Mouse (Mus musculus) stomach, postnatal 0 days (tissue): ENCODE measurements at regions not wholly inside any gene's neighbourhood (a gene's known extent, or its start where the extent isn't known, plus 50 kb on each side); places are given as distances from the start of the nearest gene placed in this dataset.

Source experiments
- ATAC-seq: fragments of 200-750 bp; cut with Nextera tagmentation; 2 replicates; pipeline ENCODE4 v1.8.0; 2017; ENCODE audit not compliant: low FRiP score, low TSS enrichment
- DNase-seq: peaks from one replicate; pipeline ENCODE4 v3.0.0-alpha.2; 2016; ENCODE audit warnings: low spot score
- H3K27ac ChIP-seq: fragments of 300-500 bp; sonication (generic); replicated peaks from 2 replicates; pipeline ENCODE4 v1.5.1; 2014; ENCODE audit warnings: mild to moderate bottlenecking, control low read depth
- H3K27me3 ChIP-seq: fragments of 300-500 bp; sonication (generic); 2 replicates; pipeline ENCODE4 v1.6.1; 2014; ENCODE audit warnings: low read length; ENCODE audit not compliant: control insufficient read depth, insufficient read depth
- H3K36me3 ChIP-seq: fragments of 300-500 bp; sonication (generic); 2 replicates; pipeline ENCODE4 v1.6.1; 2014; ENCODE audit warnings: low read length, mixed read lengths; ENCODE audit not compliant: control insufficient read depth, insufficient read depth
- H3K4me1 ChIP-seq: fragments of 300-500 bp; sonication (generic); replicated peaks from 2 replicates; pipeline ENCODE4 v1.6.1; 2014; ENCODE audit warnings: antibody characterized with exemption; ENCODE audit not compliant: control insufficient read depth, insufficient read depth
- H3K4me2 ChIP-seq: fragments of 300-500 bp; sonication (generic); replicated peaks from 2 replicates; pipeline ENCODE4 v1.6.1; 2014; ENCODE audit warnings: low read depth, mild to moderate bottlenecking, control low read depth, moderate library complexity
- H3K4me3 ChIP-seq: fragments of 300-500 bp; sonication (generic); 2 replicates; pipeline ENCODE4 v1.5.1; 2014; ENCODE audit warnings: low read depth, low read length, control low read depth
- H3K9ac ChIP-seq: fragments of 300-500 bp; sonication (generic); 2 replicates; pipeline ENCODE4 v1.6.1; 2014; ENCODE audit warnings: mild to moderate bottlenecking, low read length, control low read depth, mixed read lengths
- H3K9me3 ChIP-seq: fragments of 300-500 bp; sonication (generic); 2 replicates; pipeline ENCODE4 v1.6.1; 2016; ENCODE audit warnings: low read length; ENCODE audit not compliant: control insufficient read depth
- CTCF ChIP-seq: IDR thresholded peaks from 2 replicates; pipeline ENCODE4 v1.5.1; 2016; ENCODE audit warnings: antibody characterized with exemption, low read depth, mild to moderate bottlenecking, moderate library complexity
- EP300 ChIP-seq: optimal IDR thresholded peaks from 2 replicates; pipeline ENCODE3; 2016; ENCODE audit warnings: antibody characterized with exemption
- WGBS: fragments of 180-500 bp; shearing (Covaris S2); extraction: QIAGEN DNeasy Blood & Tissue Kit; methylation state at CpG from one replicate; pipeline ENCODE4 v1.1.7; 2014; 5-methylcytosine and 5-hydroxymethylcytosine counted together

- Histone ChIP-seq H3K4me2 (no peak overlapping the region), H3K4me3 (no peak overlapping the region), H3K36me3 (no peaks in the 10 kb centered on the region), H3K27me3 (no peaks in the 10 kb centered on the region), H3K9ac (no peak overlapping the region), H3K9me3 (no peaks in the 10 kb centered on the region), H3K4me1 (no peaks in the 10 kb centered on the region), H3K27ac (no peak overlapping the region)
- TF ChIP-seq EP300 (no peak), CTCF (no peak)
- WGBS = 8% methylated on average over 1 of the region's 1 CpGs
- DNase-seq = no peak
- no peak for ATAC-seq
Measured at GRCm38 (mm10) chr5:64452668-64453334, 296.7 kb downstream of the Tbc1d1 start.

GRCm38 (mm10) chr5:64459807-64460206 lies 303.7 kb downstream of the Tbc1d1 start:
- DNase-seq (no peak), ATAC-seq (no peak)
- Histone ChIP-seq H3K27ac (no peak overlapping the region), H3K4me3 (no peak overlapping the region), H3K9me3 (no peaks in the 10 kb centered on the region), H3K27me3 (no peaks in the 10 kb centered on the region), H3K36me3 (no peaks in the 10 kb centered on the region), H3K4me1 (no peaks in the 10 kb centered on the region), H3K4me2 (no peak overlapping the region), H3K9ac (no peak overlapping the region)
- TF ChIP-seq EP300 (no peak), CTCF (no peak)
- 81% methylated on average over 5 of the region's 5 CpGs for WGBS

GRCm38 (mm10) chr5:64460891-64461290 lies 304.8 kb downstream of the Tbc1d1 start:
- Histone ChIP-seq H3K9me3 (no peaks in the 10 kb centered on the region), H3K4me3 (no peak overlapping the region), H3K27ac (no peak overlapping the region), H3K4me1 (no peaks in the 10 kb centered on the region), H3K4me2 (no peak overlapping the region), H3K36me3 (no peaks in the 10 kb centered on the region), H3K27me3 (no peaks in the 10 kb centered on the region), H3K9ac (no peak overlapping the region)
- ATAC-seq (no peak), DNase-seq (no peak)
- TF ChIP-seq CTCF = no peak
- no peak for TF ChIP-seq EP300
- WGBS = 84% methylated on average over 1 of the region's 1 CpGs

- no peaks in the 10 kb centered on the region for H3K9me3 ChIP-seq
- TF ChIP-seq EP300 (no peak), CTCF (no peak)
- no peak overlapping the region for H3K9ac ChIP-seq
- H3K4me2 ChIP-seq = no peak overlapping the region
- no peak overlapping the region for H3K27ac ChIP-seq
- H3K36me3 ChIP-seq = no peaks in the 10 kb centered on the region
- no peaks in the 10 kb centered on the region for H3K4me1 ChIP-seq
- no peak overlapping the region for H3K4me3 ChIP-seq
- ATAC-seq (no peak), DNase-seq (no peak)
- no peaks in the 10 kb centered on the region for H3K27me3 ChIP-seq
- WGBS = 85% methylated on average over 4 of the region's 4 CpGs
Measured at GRCm38 (mm10) chr5:64461592-64461991, 305.5 kb downstream of the Tbc1d1 start.

- Histone ChIP-seq H3K27ac (no peak overlapping the region), H3K27me3 (no peaks in the 10 kb centered on the region), H3K4me1 (no peaks in the 10 kb centered on the region), H3K4me2 (no peak overlapping the region), H3K9me3 (no peaks in the 10 kb centered on the region), H3K9ac (no peak overlapping the region), H3K36me3 (no peaks in the 10 kb centered on the region), H3K4me3 (no peak overlapping the region)
- WGBS = 76% methylated on average over 3 of the region's 3 CpGs
- DNase-seq (no peak), ATAC-seq (no peak)
- TF ChIP-seq EP300 (no peak), CTCF (no peak)
Measured at GRCm38 (mm10) chr5:64462411-64462810, 306.3 kb downstream of the Tbc1d1 start.

- TF ChIP-seq EP300 (no peak), CTCF (no peak)
- Histone ChIP-seq H3K27ac (no peak overlapping the region), H3K27me3 (no peaks in the 10 kb centered on the region), H3K9ac (no peak overlapping the region), H3K4me3 (no peak overlapping the region), H3K4me2 (no peak overlapping the region), H3K9me3 (no peaks in the 10 kb centered on the region), H3K36me3 (no peaks in the 10 kb centered on the region), H3K4me1 (no peaks in the 10 kb centered on the region)
- no peak for ATAC-seq
- DNase-seq = no peak
- WGBS = 81% methylated on average over 5 of the region's 5 CpGs
Measured at GRCm38 (mm10) chr5:64463570-64463969, 307.5 kb downstream of the Tbc1d1 start.
